Mouse (Mus musculus) erythroblast, embryonic 14.5 days (primary cell): ENCODE results near the gene Fads6.

Experiments
- GATA1 ChIP-seq: IDR thresholded peaks from 2 replicates; pipeline ENCODE4 v1.6.1; 2012; ENCODE audit warnings: low read length, inconsistent platforms, mixed read lengths
- TAL1 ChIP-seq: IDR thresholded peaks from 3 replicates; pipeline ENCODE4 v1.6.1; 2012; ENCODE audit warnings: low read length, inconsistent platforms, mixed read lengths

DNA sequence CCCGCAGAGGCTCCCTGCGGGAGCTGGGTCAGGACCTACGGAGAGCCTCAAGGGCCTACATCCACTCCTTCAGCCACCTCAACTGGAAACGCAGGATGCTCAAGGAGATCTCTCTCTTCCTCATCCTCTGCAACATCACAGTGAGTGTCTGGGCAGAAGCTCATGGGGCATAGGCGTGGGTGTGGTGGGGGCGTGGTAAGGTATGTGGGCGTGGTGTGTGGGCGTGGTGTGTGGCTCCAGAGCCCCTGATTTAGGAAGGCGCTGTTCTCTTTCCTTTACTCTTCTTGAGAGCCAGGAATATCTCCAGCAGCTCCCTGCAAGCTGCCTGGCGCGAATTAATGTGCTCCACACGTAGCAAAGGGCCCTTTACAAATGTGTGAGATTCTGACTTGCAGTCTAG lies 47.5 kb upstream of the Fads6 start:
- TF ChIP-seq GATA1 (no peak), TAL1 (no peak)
